Mouse (Mus musculus): ENCODE results near the gene Hsbp1. TPM values are rescaled to one million over a fixed set of nuclear protein-coding genes. Genes with fewer than 3 reads are reported as not detected.
"Not testable (repeated sequence)": the region's sequence is repeated elsewhere in the genome, so short reads cannot be mapped to it uniquely, and the experiment has no call there.

The Hsbp1 gene
- polyA plus RNA-seq, 1 experiment from 2014 or later = 693 TPM

DNA sequence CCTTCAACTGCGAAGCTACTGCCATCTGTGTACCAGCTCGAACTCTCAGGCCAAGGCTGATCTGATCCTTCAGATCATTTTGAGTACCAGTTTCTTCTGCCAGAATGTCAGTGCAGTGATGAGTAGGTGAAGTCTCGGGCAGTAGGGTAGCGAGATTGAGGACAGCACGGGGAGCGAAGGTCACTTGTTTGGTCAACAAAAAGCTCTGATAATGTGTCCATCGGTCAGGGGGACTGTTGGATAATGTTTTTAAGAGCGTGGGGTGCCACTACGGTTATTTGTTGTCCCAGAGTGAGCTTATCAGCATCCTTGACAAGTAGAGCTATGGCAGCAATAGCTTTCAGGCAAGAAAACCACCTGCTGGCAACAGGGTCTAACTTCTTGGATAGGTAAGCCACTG, 30.4 kb downstream of the Hsbp1 start:
- not testable (repeated sequence) for ATAC-seq (ENCODE audit: low FRiP score, low TSS enrichment); H3K27ac ChIP-seq (replicated peaks; ENCODE audit: low read depth, low read length); H3K9ac ChIP-seq (replicated peaks; ENCODE audit: low read length); H3K4me2 ChIP-seq (ENCODE audit: low read length); H3K9me3 ChIP-seq (ENCODE audit: control insufficient read depth, low read length); H3K36me3 ChIP-seq (ENCODE audit: control insufficient read depth, insufficient read depth, low read length); H3K27me3 ChIP-seq (ENCODE audit: control insufficient read depth, insufficient read depth, low read length); H3K4me1 ChIP-seq (ENCODE audit: control insufficient read depth, insufficient read depth, low read length); DNase-seq; H3K4me3 ChIP-seq (replicated peaks; ENCODE audit: low read depth, low read length)
- WGBS = 91% methylated on average over 9 of the region's 9 CpGs

- no peak overlapping the region for H3K9ac ChIP-seq (replicated peaks; ENCODE audit: low read length)
- H3K27ac ChIP-seq (replicated peaks; ENCODE audit: low read depth, low read length) = no peak overlapping the region
- no peak overlapping the region for H3K4me3 ChIP-seq (replicated peaks; ENCODE audit: low read depth, low read length)
- H3K9me3 ChIP-seq (ENCODE audit: control insufficient read depth, low read length) = no peaks in the 10 kb centered on the region
- H3K27me3 ChIP-seq (ENCODE audit: control insufficient read depth, insufficient read depth, low read length) = no peaks in the 10 kb centered on the region
- no peak overlapping the region for H3K4me2 ChIP-seq (ENCODE audit: low read length)
- WGBS = 66% methylated on average over 7 of the region's 7 CpGs
- ATAC-seq (ENCODE audit: low FRiP score, low TSS enrichment) (no peak), DNase-seq (no peak)
- H3K36me3 ChIP-seq (ENCODE audit: control insufficient read depth, insufficient read depth, low read length) = no peaks in the 10 kb centered on the region
- no peaks in the 10 kb centered on the region for H3K4me1 ChIP-seq (ENCODE audit: control insufficient read depth, insufficient read depth, low read length)
Measured at GRCm38 (mm10) chr8:119378476-119378875, 34.2 kb downstream of the Hsbp1 start.

- H3K27ac ChIP-seq (replicated peaks; ENCODE audit: low read depth, low read length) = no peak overlapping the region
- H3K4me2 ChIP-seq (ENCODE audit: low read length) = no peak overlapping the region
- H3K36me3 ChIP-seq (ENCODE audit: control insufficient read depth, insufficient read depth, low read length) = no peaks in the 10 kb centered on the region
- H3K4me3 ChIP-seq (replicated peaks; ENCODE audit: low read depth, low read length) = no peak overlapping the region
- DNase-seq = peak; percentile 52
- H3K27me3 ChIP-seq (ENCODE audit: control insufficient read depth, insufficient read depth, low read length) = no peaks in the 10 kb centered on the region
- WGBS = 36% methylated on average over 4 of the region's 4 CpGs
- H3K9ac ChIP-seq (replicated peaks; ENCODE audit: low read length) = no peak overlapping the region
- no peaks in the 10 kb centered on the region for H3K4me1 ChIP-seq (ENCODE audit: control insufficient read depth, insufficient read depth, low read length)
- no peak for ATAC-seq (ENCODE audit: low FRiP score, low TSS enrichment)
- no peaks in the 10 kb centered on the region for H3K9me3 ChIP-seq (ENCODE audit: control insufficient read depth, low read length)
Measured at GRCm38 (mm10) chr8:119380619-119381018, 36.3 kb downstream of the Hsbp1 start.

DNA sequence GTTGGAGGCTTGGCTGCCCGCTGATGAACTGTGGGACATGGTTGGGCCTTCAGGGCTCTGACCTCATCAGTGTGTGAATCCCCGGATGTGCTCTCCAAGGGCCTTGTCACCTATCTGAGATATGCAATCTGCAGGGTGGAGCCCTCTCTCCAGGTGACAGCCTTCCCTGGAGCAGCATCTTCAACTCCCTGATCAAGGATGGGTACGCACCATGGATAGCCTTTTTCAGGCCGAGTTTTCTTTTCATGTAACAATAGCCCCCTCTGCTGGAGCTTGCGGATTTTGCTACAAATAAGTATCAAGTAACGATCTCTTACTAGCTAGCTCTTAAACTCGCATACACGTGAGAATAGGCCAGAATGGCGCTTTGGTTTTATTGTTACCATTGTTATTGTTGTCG, 40.2 kb downstream of the Hsbp1 start:
- H3K27ac ChIP-seq (replicated peaks; ENCODE audit: low read depth, low read length) = no peak overlapping the region
- no peak overlapping the region for H3K4me2 ChIP-seq (ENCODE audit: low read length)
- 25% methylated on average over 10 of the region's 10 CpGs for WGBS
- H3K9me3 ChIP-seq (ENCODE audit: control insufficient read depth, low read length) = no peaks in the 10 kb centered on the region
- no peaks in the 10 kb centered on the region for H3K4me1 ChIP-seq (ENCODE audit: control insufficient read depth, insufficient read depth, low read length)
- no peaks in the 10 kb centered on the region for H3K36me3 ChIP-seq (ENCODE audit: control insufficient read depth, insufficient read depth, low read length)
- H3K4me3 ChIP-seq (replicated peaks; ENCODE audit: low read depth, low read length) = no peak overlapping the region
- H3K9ac ChIP-seq (replicated peaks; ENCODE audit: low read length) = no peak overlapping the region
- H3K27me3 ChIP-seq (ENCODE audit: control insufficient read depth, insufficient read depth, low read length) = no peaks in the 10 kb centered on the region
- DNase-seq (peak; percentile 94), ATAC-seq (ENCODE audit: low FRiP score, low TSS enrichment) (no peak)

DNA sequence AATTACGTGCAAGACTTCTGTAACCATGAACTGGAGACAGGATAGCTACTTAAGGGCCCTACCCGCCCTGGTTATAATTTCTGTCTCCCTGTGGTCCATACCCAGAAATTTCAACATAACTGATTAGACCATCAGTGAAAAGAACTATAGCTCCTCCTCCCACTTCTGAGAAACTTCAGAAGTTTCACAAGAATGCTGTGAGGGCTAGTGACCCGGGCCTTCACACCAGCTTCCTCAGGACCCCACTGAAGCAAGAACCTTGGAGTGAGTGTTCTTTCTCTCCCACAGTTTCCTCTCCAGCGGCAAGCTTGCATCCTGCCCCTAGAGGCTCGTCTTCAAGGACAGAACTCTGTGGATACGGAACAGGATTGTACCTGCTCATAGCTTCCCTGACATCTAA, 41.6 kb downstream of the Hsbp1 start:
- Histone ChIP-seq H3K27ac (replicated peaks; ENCODE audit: low read depth, low read length) (no peak overlapping the region), H3K9ac (replicated peaks; ENCODE audit: low read length) (no peak overlapping the region), H3K36me3 (ENCODE audit: control insufficient read depth, insufficient read depth, low read length) (no peaks in the 10 kb centered on the region), H3K27me3 (ENCODE audit: control insufficient read depth, insufficient read depth, low read length) (no peaks in the 10 kb centered on the region), H3K4me1 (ENCODE audit: control insufficient read depth, insufficient read depth, low read length) (no peaks in the 10 kb centered on the region), H3K9me3 (ENCODE audit: control insufficient read depth, low read length) (no peaks in the 10 kb centered on the region), H3K4me3 (replicated peaks; ENCODE audit: low read depth, low read length) (no peak overlapping the region), H3K4me2 (ENCODE audit: low read length) (no peak overlapping the region)
- WGBS = 72% methylated on average over 6 of the region's 6 CpGs
- ATAC-seq (ENCODE audit: low FRiP score, low TSS enrichment) = no peak
- DNase-seq = no peak

DNA sequence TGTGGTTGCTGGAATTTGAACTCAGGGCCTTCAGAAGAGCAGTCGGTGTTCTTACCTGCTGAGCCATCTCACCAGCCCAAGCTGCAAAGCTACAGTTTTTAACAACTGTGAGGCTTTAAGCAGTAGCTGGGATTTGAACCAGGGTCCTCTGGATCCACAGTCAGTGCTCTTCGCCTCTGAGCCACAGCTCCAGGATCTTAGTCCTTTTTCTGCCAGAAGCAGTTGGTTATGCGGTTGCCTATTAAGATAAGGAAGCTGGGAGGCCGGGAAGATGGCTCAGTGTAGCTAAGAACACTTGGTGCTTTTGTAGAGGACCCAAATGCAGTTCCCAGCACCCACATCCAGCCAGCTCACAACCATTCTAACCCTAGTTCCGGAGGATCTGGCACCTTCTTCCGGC, 42.7 kb downstream of the Hsbp1 start:
- Histone ChIP-seq H3K4me1 (ENCODE audit: control insufficient read depth, insufficient read depth, low read length) (no peaks in the 10 kb centered on the region), H3K27ac (replicated peaks; ENCODE audit: low read depth, low read length) (no peak overlapping the region), H3K9me3 (ENCODE audit: control insufficient read depth, low read length) (no peaks in the 10 kb centered on the region), H3K4me2 (ENCODE audit: low read length) (no peak overlapping the region), H3K4me3 (replicated peaks; ENCODE audit: low read depth, low read length) (no peak overlapping the region), H3K9ac (replicated peaks; ENCODE audit: low read length) (no peak overlapping the region), H3K27me3 (ENCODE audit: control insufficient read depth, insufficient read depth, low read length) (no peaks in the 10 kb centered on the region), H3K36me3 (ENCODE audit: control insufficient read depth, insufficient read depth, low read length) (no peaks in the 10 kb centered on the region)
- 74% methylated on average over 6 of the region's 6 CpGs for WGBS
- DNase-seq = no peak
- no peak for ATAC-seq (ENCODE audit: low FRiP score, low TSS enrichment)

DNA sequence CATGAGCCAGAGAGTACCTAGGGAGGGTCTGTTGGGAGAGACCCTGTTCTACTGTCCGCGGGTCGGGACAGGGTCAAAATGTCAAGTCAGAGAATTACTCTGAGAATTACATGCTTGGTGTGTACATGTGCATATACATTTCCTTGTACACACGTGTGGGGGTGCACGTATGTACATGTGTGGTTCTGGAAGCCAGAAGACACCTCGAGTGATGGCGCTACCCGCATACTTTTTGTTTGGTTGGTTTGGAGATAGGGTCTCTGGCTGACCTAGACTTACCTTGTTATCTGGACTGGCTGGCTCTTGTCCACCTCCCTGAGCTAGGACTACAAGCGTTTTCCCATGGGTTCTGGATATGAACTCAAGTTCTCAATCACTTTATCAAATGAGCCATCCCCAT, 49.8 kb downstream of the Hsbp1 start:
- H3K27ac ChIP-seq (replicated peaks; ENCODE audit: low read depth, low read length) = peak overlapping the region; percentile 91
- no peak for ATAC-seq (ENCODE audit: low FRiP score, low TSS enrichment)
- 75% methylated on average over 9 of the region's 9 CpGs for WGBS

GRCm38 (mm10) chr8:119394524-119395026, 50.3 kb downstream of the Hsbp1 start, which contains the start of gene Mlycd:
Gene Mlycd, plus strand, starts transcription at chr8:119394878.
- no peaks in the 10 kb centered on the region for H3K36me3 ChIP-seq (ENCODE audit: control insufficient read depth, insufficient read depth, low read length)
- peak within 1 kb of the TSS; percentile 86 for H3K4me3 ChIP-seq (replicated peaks; ENCODE audit: low read depth, low read length)
- no peaks in the 10 kb centered on the region for H3K27me3 ChIP-seq (ENCODE audit: control insufficient read depth, insufficient read depth, low read length)
- DNase-seq (peak; percentile 96), ATAC-seq (ENCODE audit: low FRiP score, low TSS enrichment) (peak; percentile 94)
- WGBS = 1% methylated on average over 44 of the region's 44 CpGs
- peaks cover 9% of the 10 kb centered on the region; the same call in 1 of the 2 replicates for H3K4me1 ChIP-seq (ENCODE audit: control insufficient read depth, insufficient read depth, low read length)
- H3K27ac ChIP-seq (replicated peaks; ENCODE audit: low read depth, low read length) = peak within 1 kb of the TSS; percentile 91
- H3K9ac ChIP-seq (replicated peaks; ENCODE audit: low read length) = peak within 1 kb of the TSS; percentile 87
- no peaks in the 10 kb centered on the region for H3K9me3 ChIP-seq (ENCODE audit: control insufficient read depth, low read length)
- peak within 1 kb of the TSS; percentile 90 for H3K4me2 ChIP-seq (ENCODE audit: low read length)

More for the DNA sequence above, 49.8 kb downstream of the Hsbp1 start:
- H3K4me1 ChIP-seq (ENCODE audit: control insufficient read depth, insufficient read depth, low read length) = peaks cover 9% of the 10 kb centered on the region; the same call in 1 of the 2 replicates
- H3K4me3 ChIP-seq (replicated peaks; ENCODE audit: low read depth, low read length) = peak overlapping the region; percentile 86
- peak overlapping the region; percentile 90 for H3K4me2 ChIP-seq (ENCODE audit: low read length)
- no peaks in the 10 kb centered on the region for H3K9me3 ChIP-seq (ENCODE audit: control insufficient read depth, low read length)
- peak overlapping the region; percentile 87 for H3K9ac ChIP-seq (replicated peaks; ENCODE audit: low read length)
- DNase-seq = no peak
- H3K27me3 ChIP-seq (ENCODE audit: control insufficient read depth, insufficient read depth, low read length) = no peaks in the 10 kb centered on the region
- H3K36me3 ChIP-seq (ENCODE audit: control insufficient read depth, insufficient read depth, low read length) = no peaks in the 10 kb centered on the region

DNA sequence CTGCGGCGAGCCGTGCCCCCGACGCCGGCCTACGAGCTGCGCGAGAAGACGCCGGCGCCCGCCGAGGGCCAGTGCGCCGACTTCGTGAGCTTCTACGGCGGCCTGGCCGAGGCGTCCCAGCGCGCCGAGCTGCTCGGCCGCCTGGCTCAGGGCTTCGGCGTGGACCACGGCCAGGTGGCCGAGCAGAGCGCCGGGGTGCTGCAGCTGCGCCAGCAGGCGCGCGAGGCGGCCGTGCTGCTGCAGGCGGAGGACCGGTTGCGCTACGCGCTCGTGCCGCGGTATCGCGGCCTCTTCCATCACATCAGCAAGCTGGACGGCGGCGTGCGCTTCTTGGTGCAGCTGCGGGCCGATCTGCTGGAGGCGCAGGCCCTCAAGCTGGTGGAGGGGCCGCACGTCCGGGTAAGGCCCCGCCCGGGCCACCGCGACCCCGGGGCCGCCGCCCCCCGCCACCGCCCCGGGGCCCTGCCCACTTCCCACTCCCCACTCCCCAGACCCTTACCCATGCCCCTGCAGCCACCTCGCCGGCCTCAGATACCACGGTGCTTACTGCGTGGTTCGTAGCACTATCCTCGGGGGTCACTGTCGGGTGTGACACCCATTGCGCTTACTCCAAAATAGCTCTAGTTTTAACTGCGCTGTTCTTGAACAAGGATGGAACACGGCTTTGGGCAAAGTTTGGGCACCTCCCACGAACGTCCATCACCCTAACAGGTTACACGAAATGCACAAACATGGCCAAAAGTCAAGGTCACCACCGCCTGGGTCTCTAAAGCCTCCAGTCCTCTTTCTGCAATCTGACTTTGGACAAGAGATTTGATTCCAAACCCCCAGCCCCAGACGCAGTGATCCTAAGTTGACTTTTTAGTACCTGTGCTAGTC, 51.0 kb downstream of the Hsbp1 start:
- Histone ChIP-seq H3K9me3 (ENCODE audit: control insufficient read depth, low read length) (no peaks in the 10 kb centered on the region), H3K27ac (replicated peaks; ENCODE audit: low read depth, low read length) (peak overlapping the region; percentile 91), H3K9ac (replicated peaks; ENCODE audit: low read length) (peak overlapping the region; percentile 87), H3K4me1 (ENCODE audit: control insufficient read depth, insufficient read depth, low read length) (peaks cover 9% of the 10 kb centered on the region; the same call in 1 of the 2 replicates), H3K36me3 (ENCODE audit: control insufficient read depth, insufficient read depth, low read length) (no peaks in the 10 kb centered on the region), H3K4me3 (replicated peaks; ENCODE audit: low read depth, low read length) (peak overlapping the region; percentile 86), H3K4me2 (ENCODE audit: low read length) (peak overlapping the region; percentile 90), H3K27me3 (ENCODE audit: control insufficient read depth, insufficient read depth, low read length) (no peaks in the 10 kb centered on the region)
- ATAC-seq (ENCODE audit: low FRiP score, low TSS enrichment) (peak; percentile 76), DNase-seq (no peak)
- 6% methylated on average over 79 of the region's 83 CpGs for WGBS

Measured in midbrain, embryonic 14.5 days (tissue).